Mouse (Mus musculus): ENCODE measurements around the gene Pcyox1. TPM values are rescaled to one million over a fixed set of nuclear protein-coding genes. Genes with fewer than 3 reads are reported as not detected.

Gene Pcyox1
- total and polyA plus RNA-seq, 3 experiments: 16.0 to 28.1 TPM; not detected in 1

DNA sequence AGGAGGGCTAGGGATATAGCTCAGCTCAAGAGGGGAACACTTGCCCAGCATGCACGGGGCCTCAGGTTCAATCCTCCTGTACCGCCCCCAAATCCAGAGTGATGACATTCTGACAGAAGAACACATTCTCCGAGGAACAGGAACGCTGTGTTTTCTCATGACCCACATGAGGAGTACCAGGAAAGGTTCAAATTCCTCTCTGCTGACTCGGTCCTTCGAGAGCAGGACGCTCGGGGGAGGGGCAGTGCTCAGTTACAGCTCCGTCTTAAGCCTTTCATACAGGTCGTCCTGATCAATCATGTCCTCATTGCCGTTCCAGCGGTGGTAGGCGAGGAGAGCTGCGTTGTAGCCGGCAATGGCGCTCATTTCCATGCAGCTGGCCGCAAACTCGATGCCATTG, 8.5 kb downstream of the Pcyox1 start:
- DNase-seq (ENCODE audit: low read depth, low spot score): no peak
- Histone ChIP-seq H3K9me3 (replicated peaks; ENCODE audit: insufficient read depth, low read length) (no peaks in the 10 kb centered on the region), H3K9ac (ENCODE audit: control insufficient read depth, low read depth, low read length, poor library complexity, severe bottlenecking) (no peak overlapping the region), H3K27me3 (ENCODE audit: control insufficient read depth in 1 of 2, insufficient read depth in 2 of 2, low read length in 2 of 2) (no peaks in the 10 kb centered on the region), H3K36me3 (ENCODE audit: control insufficient read depth in 1 of 2, insufficient read depth in 2 of 2, low read length in 2 of 2) (peaks cover 6 to 19% of the 10 kb centered on the region in 2 experiments), H3K27ac (ENCODE audit: control insufficient read depth, low read depth, low read length) (no peak overlapping the region), H3K4me3 (ENCODE audit: control insufficient read depth in 1 of 2, insufficient read depth in 1 of 2, low read depth in 2 of 2, low read length in 2 of 2) (no peak overlapping the region), H3K79me2 (ENCODE audit: control insufficient read depth, insufficient read depth, low read length, poor library complexity) (no peaks in the 10 kb centered on the region; the same call in 1 of the 2 replicates), H3K4me1 (ENCODE audit: control insufficient read depth in 1 of 2, insufficient read depth in 2 of 2, low read length in 2 of 2) (peaks cover 9 to 18% of the 10 kb centered on the region in 2 experiments)
- no peak for TF ChIP-seq MAFK (IDR thresholded peaks at IDR 0.05; ENCODE audit: borderline replicate concordance, low read depth, low read length)
- TF ChIP-seq RCOR1 (IDR thresholded peaks at IDR 0.05; ENCODE audit: low read depth, low read length): no peak
- TF ChIP-seq TAL1 (IDR thresholded peaks at IDR 0.05; ENCODE audit: low read length): no peak
- no peak for TF ChIP-seq HCFC1 (IDR thresholded peaks at IDR 0.05; ENCODE audit: low read depth, low read length)
- TF ChIP-seq JUND (IDR thresholded peaks at IDR 0.05; ENCODE audit: low read depth, low read length): no peak
- TF ChIP-seq NRF1 (IDR thresholded peaks at IDR 0.05; ENCODE audit: insufficient read depth, low read depth, low read length, poor library complexity, severe bottlenecking): no peak
- no peak for TF ChIP-seq ZKSCAN1 (IDR thresholded peaks at IDR 0.05; ENCODE audit: low read depth, low read length)
- TF ChIP-seq GABPA (IDR thresholded peaks at IDR 0.05; ENCODE audit: low read depth, low read length): no peak
- TF ChIP-seq SMC3 (IDR thresholded peaks at IDR 0.05; ENCODE audit: low read depth, low read length): no peak
- TF ChIP-seq USF1 (IDR thresholded peaks at IDR 0.05; ENCODE audit: low read depth, low read length): no peak
- TF ChIP-seq MYC (IDR thresholded peaks at IDR 0.05; ENCODE audit: low read depth, low read length): no peak
- TF ChIP-seq TBP (IDR thresholded peaks at IDR 0.05; ENCODE audit: low read depth, low read length): no peak
- no peak for TF ChIP-seq KAT2A (conservative IDR thresholded peaks at IDR 0.05; ENCODE audit: low read depth, low read length)
- no peak for TF ChIP-seq POLR2AphosphoS5 (IDR thresholded peaks at IDR 0.05; ENCODE audit: borderline replicate concordance, low read depth, low read length)
- no peak for TF ChIP-seq MXI1 (IDR thresholded peaks at IDR 0.05; ENCODE audit: low read depth, low read length)
- no peak for TF ChIP-seq TCF12 (IDR thresholded peaks at IDR 0.05; ENCODE audit: low read depth, low read length)
- no peak for TF ChIP-seq NELFE (IDR thresholded peaks at IDR 0.05; ENCODE audit: low read depth, low read length)

DNA sequence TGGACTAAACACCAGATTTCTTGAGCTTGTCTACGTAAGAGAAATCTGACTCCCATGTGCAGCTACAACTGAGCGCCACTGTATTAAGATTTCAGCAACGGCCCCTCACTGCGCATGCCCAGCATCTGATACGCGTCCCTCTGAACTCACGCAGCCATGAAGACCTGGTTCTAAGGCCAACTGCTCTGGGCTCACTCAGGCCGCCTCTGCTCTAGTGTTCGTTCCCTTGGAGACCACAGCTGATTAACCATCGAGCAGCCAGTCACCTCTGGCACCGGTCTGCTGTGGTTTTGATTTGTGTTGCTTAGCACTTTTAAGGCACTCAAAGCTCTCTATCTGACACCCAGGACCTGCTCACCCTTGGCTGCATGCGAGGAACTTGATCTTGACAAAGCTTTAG, 9.6 kb downstream of the Pcyox1 start:
- H3K27ac ChIP-seq (ENCODE audit: control insufficient read depth, low read depth, low read length): no peak overlapping the region
- no peak overlapping the region for H3K4me3 ChIP-seq (ENCODE audit: control insufficient read depth in 1 of 2, insufficient read depth in 1 of 2, low read depth in 2 of 2, low read length in 2 of 2)
- no peak overlapping the region for H3K9ac ChIP-seq (ENCODE audit: control insufficient read depth, low read depth, low read length, poor library complexity, severe bottlenecking)
- H3K36me3 ChIP-seq (ENCODE audit: control insufficient read depth in 1 of 2, insufficient read depth in 2 of 2, low read length in 2 of 2): peaks cover 6 to 19% of the 10 kb centered on the region in 2 experiments
- no peaks in the 10 kb centered on the region for H3K9me3 ChIP-seq (replicated peaks; ENCODE audit: insufficient read depth, low read length)
- no peaks in the 10 kb centered on the region for H3K27me3 ChIP-seq (ENCODE audit: control insufficient read depth in 1 of 2, insufficient read depth in 2 of 2, low read length in 2 of 2)
- DNase-seq (ENCODE audit: low read depth, low spot score): no peak
- peaks cover 9 to 18% of the 10 kb centered on the region in 2 experiments for H3K4me1 ChIP-seq (ENCODE audit: control insufficient read depth in 1 of 2, insufficient read depth in 2 of 2, low read length in 2 of 2)
- H3K79me2 ChIP-seq (ENCODE audit: control insufficient read depth, insufficient read depth, low read length, poor library complexity): no peaks in the 10 kb centered on the region; the same call in 1 of the 2 replicates
- no peak for TF ChIP-seq ELF1 (IDR thresholded peaks at IDR 0.05; ENCODE audit: low read depth, low read length)
- no peak for TF ChIP-seq ZNF384 (IDR thresholded peaks at IDR 0.05; ENCODE audit: low read depth, low read length)
- TF ChIP-seq CHD1 (IDR thresholded peaks at IDR 0.05; ENCODE audit: low read depth, low read length): no peak
- no peak for TF ChIP-seq USF1 (IDR thresholded peaks at IDR 0.05; ENCODE audit: low read depth, low read length)
- TF ChIP-seq CHD2 (IDR thresholded peaks at IDR 0.05; ENCODE audit: low read length): no peak
- no peak for TF ChIP-seq POLR2A (IDR thresholded peaks at IDR 0.05; ENCODE audit: control insufficient read depth in 1 of 2, insufficient read depth in 1 of 2, low read depth in 1 of 2, low read length in 2 of 2, poor library complexity in 1 of 2)
- no peak for TF ChIP-seq MEF2A (IDR thresholded peaks at IDR 0.05; ENCODE audit: extremely low read depth, insufficient replicate concordance, low read depth, low read length, poor library complexity, severe bottlenecking)
- TF ChIP-seq MAX (IDR thresholded peaks at IDR 0.05; ENCODE audit: low read length): no peak
- TF ChIP-seq TCF12 (IDR thresholded peaks at IDR 0.05; ENCODE audit: low read depth, low read length): no peak
- no peak for TF ChIP-seq USF2 (IDR thresholded peaks at IDR 0.05; ENCODE audit: borderline replicate concordance in 1 of 2, insufficient read depth in 1 of 2, low read depth in 1 of 2, low read length in 2 of 2)
- no peak for TF ChIP-seq GATA1 (IDR thresholded peaks at IDR 0.05; ENCODE audit: low read depth, low read length)
- no peak for TF ChIP-seq RAD21 (IDR thresholded peaks at IDR 0.05; ENCODE audit: low read depth, low read length)
- no peak for TF ChIP-seq HCFC1 (IDR thresholded peaks at IDR 0.05; ENCODE audit: low read depth, low read length)
- no peak for TF ChIP-seq UBTF (IDR thresholded peaks at IDR 0.05; ENCODE audit: borderline replicate concordance, insufficient read depth, low read depth, low read length)
- TF ChIP-seq CTCF (IDR thresholded peaks at IDR 0.05 in 2 of 3, conservative IDR thresholded peaks at IDR 0.05 in 1 of 3; ENCODE audit: control insufficient read depth in 1 of 3, insufficient read depth in 1 of 3, low read depth in 2 of 3, low read length in 3 of 3, poor library complexity in 1 of 3, severe bottlenecking in 1 of 3): no peak
- TF ChIP-seq BHLHE40 (IDR thresholded peaks at IDR 0.05; ENCODE audit: borderline replicate concordance, low read depth, low read length): no peak
- no peak for TF ChIP-seq TBP (IDR thresholded peaks at IDR 0.05; ENCODE audit: low read depth, low read length)
- no peak for TF ChIP-seq MXI1 (IDR thresholded peaks at IDR 0.05; ENCODE audit: low read depth, low read length)
